Mouse (Mus musculus): Measurements from ENCODE around the gene Ptpn12.
"Not testable (repeated sequence)": the region's sequence is repeated elsewhere in the genome, so short reads cannot be mapped to it uniquely, and the experiment has no call there.

Gene Ptpn12

GRCm38 (mm10) chr5:20951666-20952281 is 103.9 kb downstream of the Ptpn12 start:
- DNase-seq (ENCODE audit: low spot score), result peak; percentile 95

- peak; percentile 67 for DNase-seq (ENCODE audit: low spot score)
Observed at GRCm38 (mm10) chr5:20950855-20951650, 104.7 kb downstream of the Ptpn12 start.

- no peak for DNase-seq (ENCODE audit: low spot score)
Observed at GRCm38 (mm10) chr5:20950516-20950854, 105.2 kb downstream of the Ptpn12 start.

GRCm38 (mm10) chr5:20950093-20950492 is 105.6 kb downstream of the Ptpn12 start:
- no peak for DNase-seq (ENCODE audit: low spot score)

- DNase-seq (ENCODE audit: low spot score), result no peak
Observed at GRCm38 (mm10) chr5:20946906-20947305, 108.8 kb downstream of the Ptpn12 start.

GRCm38 (mm10) chr5:20944961-20945748 is 110.6 kb downstream of the Ptpn12 start:
- DNase-seq (ENCODE audit: low spot score), result no peak

- DNase-seq (ENCODE audit: low spot score), result not testable (repeated sequence)
Observed at GRCm38 (mm10) chr5:20943791-20944190, 111.9 kb downstream of the Ptpn12 start.

GRCm38 (mm10) chr5:20942523-20942922 is 113.2 kb downstream of the Ptpn12 start:
- DNase-seq (ENCODE audit: low spot score), result no peak

GRCm38 (mm10) chr5:20941205-20941604 is 114.5 kb downstream of the Ptpn12 start:
- DNase-seq (ENCODE audit: low spot score), result peak; percentile 16

- DNase-seq (ENCODE audit: low spot score), result no peak
Observed at GRCm38 (mm10) chr5:20940696-20941095, 115.0 kb downstream of the Ptpn12 start.

- no peak for DNase-seq (ENCODE audit: low spot score)
Observed at GRCm38 (mm10) chr5:20940040-20940571, 115.6 kb downstream of the Ptpn12 start.

GRCm38 (mm10) chr5:20938523-20938922 is 117.2 kb downstream of the Ptpn12 start:
- DNase-seq (ENCODE audit: low spot score), result no peak
